ENCODE assay signal across 23 mouse cellular contexts in genomic region chr15:66396008-66396407, GRCm38 (mm10).
A peak's percentile ranks its signal among the peaks of the same experiment; 100 is the strongest.
DNase-seq lines count a peak whose midpoint lies in the region; ATAC-seq and TF ChIP-seq lines count a peak whose summit lies in the region.
"Had no signal": no experiment of that assay in that cellular context is flagged by ENCODE, and none has a peak within 500 bp of the region (broad histone marks: within the 10 kb centered on the region; RNA-seq: fewer than 3 reads in every experiment).

No protein-coding gene starts in this region.

- DNase-seq in left cerebral cortex, adult 2 months (ENCODE audit: extremely low spot score in 1 of 2, low spot score in 2 of 2), result no peak
- DNase-seq in left cerebral cortex, postnatal 36 days (ENCODE audit: low spot score in 2 of 2), result no peak
- DNase-seq in adrenal gland, adult (ENCODE audit: inconsistent age in 2 of 2, low spot score in 1 of 2), result no peak
- DNase-seq: adrenal gland, adult 2 months; adrenal gland, postnatal 10 days; adrenal gland, postnatal 25 days; cerebellum, adult 11-12 months; cerebellum, adult 2 months; cerebellum, adult 9-10 months; cerebellum, postnatal 10 days; cerebellum, postnatal 25 days; embryo, embryonic 11 days had no signal

- no peak overlapping the region for H3K4me3 ChIP-seq in left cerebral cortex, adult 2 months
- no peak overlapping the region for H3K4me3 ChIP-seq in cortical plate, adult 2 months (ENCODE audit: insufficient read depth, low read length)
- H3K4me3 ChIP-seq: embryonic facial prominence, embryonic 13.5 days; embryonic facial prominence, embryonic 15.5 days; erythroblast, embryonic 14.5 days; forebrain, embryonic 10.5 days; forebrain, embryonic 12.5 days had no signal

- no peak for ATAC-seq in CD4-positive, CD25-positive, alpha-beta regulatory T cell, adult 4 months
- ATAC-seq: activated CD4-positive, CD25-positive, alpha-beta regulatory T cell, adult 4 months; forebrain, embryonic 14.5 days; forebrain, embryonic 16.5 days; Patski had no signal

- TF ChIP-seq POLR2A in cortical plate, adult 2 months (IDR thresholded peaks at IDR 0.05; ENCODE audit: extremely low read depth, insufficient read depth, low read length), result no peak

- intact Hi-C loops in left cerebral cortex, adult 2 months (cut with DNase I), result loop anchor here (2.0 kb wide), 1 partner anchor 41 kb away; no protein-coding TSS in a partner anchor
- intact Hi-C loops in left cerebral cortex, postnatal 36 days (cut with DNase I), result no loop called here

- peaks cover 1% of the 10 kb centered on the region; the same call in 1 of the 2 replicates for H3K4me1 ChIP-seq in cortical plate, adult 2 months (ENCODE audit: control insufficient read depth, insufficient read depth, low read length)
- H3K4me1 ChIP-seq: embryonic facial prominence, embryonic 13.5 days; embryonic facial prominence, embryonic 15.5 days; forebrain, embryonic 10.5 days; forebrain, embryonic 12.5 days had no signal

- peak overlapping the region; percentile 57; the same call in 1 of the 2 replicates for H3K27ac ChIP-seq in left cerebral cortex, adult 2 months
- peak overlapping the region; percentile 65 for H3K27ac ChIP-seq in cortical plate, adult 2 months (ENCODE audit: insufficient read depth, low read length)
- H3K27ac ChIP-seq: embryonic facial prominence, embryonic 13.5 days; embryonic facial prominence, embryonic 15.5 days; forebrain, embryonic 10.5 days; forebrain, embryonic 12.5 days had no signal

- TF ChIP-seq CTCF in left cerebral cortex, adult 2 months (IDR thresholded peaks at IDR 0.05), result no peak
- TF ChIP-seq CTCF in cortical plate, adult 2 months (IDR thresholded peaks at IDR 0.05; ENCODE audit: extremely low read depth, insufficient read depth, low read length), result no peak
